Mouse (Mus musculus) ES-E14 (cell line): ENCODE data around the gene Gjb3. TPM values are rescaled to one million over a fixed set of nuclear protein-coding genes. Genes with fewer than 3 reads are reported as not detected.
A peak's percentile ranks its signal among the peaks of the same experiment; 100 is the strongest.

ENCODE experiments used
- DNase-seq: peaks from one replicate; pipeline ENCODE4 v3.0.0-alpha.2; 2013; ENCODE audit warnings: low read depth, low spot score
- H3K27ac ChIP-seq: 2 replicates; pipeline ENCODE4 v1.5.1; 2012; ENCODE audit warnings: low read depth, mild to moderate bottlenecking, low read length, moderate library complexity, mixed read lengths; ENCODE audit not compliant: poor library complexity, insufficient read depth, severe bottlenecking
- H3K36me3 ChIP-seq: 2 replicates; pipeline ENCODE4 v1.6.1; 2012; ENCODE audit warnings: mild to moderate bottlenecking, low read length, moderate library complexity, mixed read lengths; ENCODE audit not compliant: control insufficient read depth, poor library complexity, insufficient read depth, severe bottlenecking
- H3K4me1 ChIP-seq, 2 experiments: fragments of 150-350 bp in 1 of 2; sonication (generic) in 1 of 2; 2 replicates each; pipeline ENCODE4 v1.6.1; 2012; ENCODE audit warnings: low read length in 2 of 2, mild to moderate bottlenecking in 1 of 2, mixed read lengths in 1 of 2; ENCODE audit not compliant: control insufficient read depth in 2 of 2, insufficient read depth in 2 of 2, poor library complexity in 1 of 2
- H3K4me3 ChIP-seq, 2 experiments: fragments of 150-350 bp in 1 of 2; sonication (generic) in 1 of 2; 2 replicates each; pipeline ENCODE4 v1.5.1; 2012; ENCODE audit warnings: low read length in 2 of 2, low read depth in 1 of 2, mild to moderate bottlenecking in 1 of 2, mixed read lengths in 1 of 2; ENCODE audit not compliant: insufficient read depth in 1 of 2, poor library complexity in 1 of 2, severe bottlenecking in 1 of 2
- H3K9ac ChIP-seq: 2 replicates; pipeline ENCODE4 v1.6.1; 2012; ENCODE audit warnings: low read depth, mild to moderate bottlenecking, low read length, mixed read lengths; ENCODE audit not compliant: poor library complexity, insufficient read depth, severe bottlenecking
- H3K9me3 ChIP-seq: fragments of 150-350 bp; sonication (generic); 2 replicates; pipeline ENCODE4 v1.6.1; 2012; ENCODE audit warnings: low read depth, mild to moderate bottlenecking, low read length; ENCODE audit not compliant: control insufficient read depth, insufficient read depth
- CHD2 ChIP-seq: IDR thresholded peaks from 2 replicates; pipeline ENCODE4 v1.6.1; 2014; ENCODE audit warnings: mild to moderate bottlenecking, low read depth, low read length, inconsistent platforms
- HCFC1 ChIP-seq: IDR thresholded peaks from 2 replicates; pipeline ENCODE4 v1.6.1; 2012; ENCODE audit warnings: low read length, inconsistent platforms, borderline replicate concordance; ENCODE audit not compliant: insufficient read depth
- MAFK ChIP-seq: IDR thresholded peaks from 2 replicates; pipeline ENCODE4 v1.6.1; 2014; ENCODE audit warnings: mild to moderate bottlenecking, low read depth, low read length, inconsistent platforms; ENCODE audit not compliant: insufficient read depth
- ZC3H11A ChIP-seq: IDR thresholded peaks from 2 replicates; pipeline ENCODE4 v1.6.1; 2012; ENCODE audit warnings: low read depth, mild to moderate bottlenecking, inconsistent platforms, low read length, borderline replicate concordance
- ZNF384 ChIP-seq: IDR thresholded peaks from 2 replicates; pipeline ENCODE4 v1.6.1; 2012; ENCODE audit warnings: low read depth, low read length, inconsistent platforms
- in situ Hi-C, 2 experiments: fragments of 600-800 bp; cut with MboI; formaldehyde crosslinking; loops; one replicate each; pipeline ENCODE4 v1.15.1; 2025; ENCODE audit warnings: low sequenced_read_pairs in 2 of 2, inconsistent platforms in 1 of 2; ENCODE audit not compliant: unreplicated experiment in 2 of 2
- total RNA-seq: library from RNA; depleted of rRNA; stranded (reverse); fragments of 300-350 nt; gene quantifications from 2 replicates; pipeline ENCODE4 v1.2.3, GENCODE M21; 2012

Gene Gjb3
- total RNA-seq, 1 experiment = 80.5 TPM

- Histone ChIP-seq H3K9me3 (no peaks in the 10 kb centered on the region), H3K4me1 (peaks cover 3 to 12% of the 10 kb centered on the region in 2 experiments; a peak in 3 of 4 replicates), H3K9ac (no peak overlapping the region), H3K36me3 (no peaks in the 10 kb centered on the region), H3K4me3 (no peak overlapping the region), H3K27ac (no peak overlapping the region)
- in situ Hi-C loops = loop anchor here in 1 of 2 experiments (10.0 kb wide), 1 partner anchor 242 kb away; the partner anchor contains the start of gene Zmym6
- TF ChIP-seq MAFK = no peak
- no peak for TF ChIP-seq ZNF384
- no peak for TF ChIP-seq CHD2
- TF ChIP-seq HCFC1 = no peak
- TF ChIP-seq ZC3H11A = no peak
- no peak for DNase-seq
Observed at GRCm38 (mm10) chr4:127317143-127317542, 13.5 kb downstream of the Gjb3 start.

GRCm38 (mm10) chr4:127315753-127316152 is 14.9 kb downstream of the Gjb3 start:
- Histone ChIP-seq H3K4me1 (peaks cover 3 to 12% of the 10 kb centered on the region in 2 experiments; a peak in 3 of 4 replicates), H3K36me3 (no peaks in the 10 kb centered on the region), H3K27ac (no peak overlapping the region), H3K9me3 (no peaks in the 10 kb centered on the region), H3K4me3 (no peak overlapping the region), H3K9ac (no peak overlapping the region)
- in situ Hi-C loops = loop anchor here in 1 of 2 experiments (10.0 kb wide), 1 partner anchor 241 kb away; the partner anchor contains the start of gene Zmym6
- TF ChIP-seq ZNF384 (no peak), HCFC1 (no peak), ZC3H11A (no peak), MAFK (no peak), CHD2 (no peak)
- DNase-seq = no peak

GRCm38 (mm10) chr4:127314585-127314984 is 16.1 kb downstream of the Gjb3 start:
- no peak overlapping the region for H3K9ac ChIP-seq
- 0 out of 4 replicates have a peak overlapping the region, but pooled peaks of 1 of the 2 experiments have one; percentile 90 for H3K4me3 ChIP-seq
- peaks cover 3 to 12% of the 10 kb centered on the region in 2 experiments; a peak in 3 of 4 replicates for H3K4me1 ChIP-seq
- no peaks in the 10 kb centered on the region for H3K9me3 ChIP-seq
- no peak for DNase-seq
- no peaks in the 10 kb centered on the region for H3K36me3 ChIP-seq
- in situ Hi-C loops = loop anchor here in 1 of 2 experiments (10.0 kb wide), 1 partner anchor 240 kb away; the partner anchor contains the start of gene Zmym6
- no peak overlapping the region for H3K27ac ChIP-seq
- TF ChIP-seq CHD2 (no peak), HCFC1 (no peak), MAFK (no peak), ZC3H11A (no peak), ZNF384 (no peak)

- DNase-seq = peak; percentile 73
- in situ Hi-C loops = loop anchor here in 1 of 2 experiments (10.0 kb wide), 1 partner anchor 239 kb away; the partner anchor contains the start of gene Zmym6
- H3K27ac ChIP-seq = no peak within 1 kb of the TSS
Observed at GRCm38 (mm10) chr4:127313861-127314260, 16.8 kb downstream of the Gjb3 start, which contains the start of gene Gja4. Gja4 (minus strand) TSS chr4:127314039.

More at GRCm38 (mm10) chr4:127313861-127314260, 16.8 kb downstream of the Gjb3 start, which contains the start of gene Gja4:
- peak within 1 kb of the TSS; percentile 73 to 90 for H3K4me3 ChIP-seq
- no peaks in the 10 kb centered on the region for H3K9me3 ChIP-seq
- H3K9ac ChIP-seq = peak within 1 kb of the TSS; percentile 59
- no peaks in the 10 kb centered on the region for H3K36me3 ChIP-seq
- TF ChIP-seq HCFC1 = no peak
- no peak for TF ChIP-seq CHD2
- TF ChIP-seq MAFK = no peak
- no peak for TF ChIP-seq ZC3H11A
- 0 out of 2 replicates have a peak, but pooled peaks have one; percentile 5 for TF ChIP-seq ZNF384
- H3K4me1 ChIP-seq = peaks cover 3 to 12% of the 10 kb centered on the region in 2 experiments; a peak in 3 of 4 replicates
